Mouse (Mus musculus): ENCODE data around the gene Wdfy2.

Gene Wdfy2

GRCm38 (mm10) chr14:62924800-62925199, 87.3 kb downstream of the Wdfy2 start:
- TF ChIP-seq GATA4 (IDR thresholded peaks at IDR 0.05; ENCODE audit: insufficient replicate concordance, low read length): no peak

- no peak for TF ChIP-seq GATA4 (IDR thresholded peaks at IDR 0.05; ENCODE audit: insufficient replicate concordance, low read length)
These were observed 90.6 kb downstream of the Wdfy2 start for GRCm38 (mm10) chr14:62928101-62928541.

GRCm38 (mm10) chr14:62935361-62935760, 97.9 kb downstream of the Wdfy2 start:
- no peak for TF ChIP-seq GATA4 (IDR thresholded peaks at IDR 0.05; ENCODE audit: insufficient replicate concordance, low read length)

GRCm38 (mm10) chr14:62936631-62937380, 99.3 kb downstream of the Wdfy2 start:
- no peak for TF ChIP-seq GATA4 (IDR thresholded peaks at IDR 0.05; ENCODE audit: insufficient replicate concordance, low read length)

- no peak for TF ChIP-seq GATA4 (IDR thresholded peaks at IDR 0.05; ENCODE audit: insufficient replicate concordance, low read length)
These were observed 100.2 kb downstream of the Wdfy2 start for GRCm38 (mm10) chr14:62937675-62938074.

GRCm38 (mm10) chr14:62939435-62939834, 102.0 kb downstream of the Wdfy2 start:
- TF ChIP-seq GATA4 (IDR thresholded peaks at IDR 0.05; ENCODE audit: insufficient replicate concordance, low read length): no peak

GRCm38 (mm10) chr14:62940383-62941074, 103.1 kb downstream of the Wdfy2 start:
- no peak for TF ChIP-seq GATA4 (IDR thresholded peaks at IDR 0.05; ENCODE audit: insufficient replicate concordance, low read length)

GRCm38 (mm10) chr14:62946794-62947193, 109.3 kb downstream of the Wdfy2 start:
- no peak for TF ChIP-seq GATA4 (IDR thresholded peaks at IDR 0.05; ENCODE audit: insufficient replicate concordance, low read length)

GRCm38 (mm10) chr14:62956091-62956490, 118.6 kb downstream of the Wdfy2 start:
- TF ChIP-seq GATA4 (IDR thresholded peaks at IDR 0.05; ENCODE audit: insufficient replicate concordance, low read length): no peak

- no peak for TF ChIP-seq GATA4 (IDR thresholded peaks at IDR 0.05; ENCODE audit: insufficient replicate concordance, low read length)
These were observed 126.2 kb downstream of the Wdfy2 start for GRCm38 (mm10) chr14:62963632-62964031.

GRCm38 (mm10) chr14:62965342-62965741, 127.9 kb downstream of the Wdfy2 start:
- no peak for TF ChIP-seq GATA4 (IDR thresholded peaks at IDR 0.05; ENCODE audit: insufficient replicate concordance, low read length)

- no peak for TF ChIP-seq GATA4 (IDR thresholded peaks at IDR 0.05; ENCODE audit: insufficient replicate concordance, low read length)
These were observed 128.5 kb downstream of the Wdfy2 start for GRCm38 (mm10) chr14:62965811-62966520.

- TF ChIP-seq GATA4 (IDR thresholded peaks at IDR 0.05; ENCODE audit: insufficient replicate concordance, low read length): no peak
These were observed 137.6 kb downstream of the Wdfy2 start for GRCm38 (mm10) chr14:62975046-62975445.

GRCm38 (mm10) chr14:62979815-62980214, 142.3 kb downstream of the Wdfy2 start:
- no peak for TF ChIP-seq GATA4 (IDR thresholded peaks at IDR 0.05; ENCODE audit: insufficient replicate concordance, low read length)

- TF ChIP-seq GATA4 (IDR thresholded peaks at IDR 0.05; ENCODE audit: insufficient replicate concordance, low read length): no peak
These were observed 146.9 kb downstream of the Wdfy2 start, which contains the start of gene Defb48 for GRCm38 (mm10) chr14:62984410-62984809. Gene Defb48 (minus strand): TSS chr14:62984510.

GRCm38 (mm10) chr14:62991271-62991670, 153.8 kb downstream of the Wdfy2 start:
- TF ChIP-seq GATA4 (IDR thresholded peaks at IDR 0.05; ENCODE audit: insufficient replicate concordance, low read length): peak; percentile 71; the same call in 1 of the 2 replicates

Data from liver, adult (tissue).